Mouse (Mus musculus): Measurements from ENCODE around the gene Plxnd1. TPM values are rescaled to one million over a fixed set of nuclear protein-coding genes. Genes with fewer than 3 reads are reported as not detected.

The Plxnd1 gene
- polyA plus RNA-seq (2012; rRNA removed; ENCODE audit: low replicate concordance) = 14.4 and 22.1 TPM in 2 replicates

DNA sequence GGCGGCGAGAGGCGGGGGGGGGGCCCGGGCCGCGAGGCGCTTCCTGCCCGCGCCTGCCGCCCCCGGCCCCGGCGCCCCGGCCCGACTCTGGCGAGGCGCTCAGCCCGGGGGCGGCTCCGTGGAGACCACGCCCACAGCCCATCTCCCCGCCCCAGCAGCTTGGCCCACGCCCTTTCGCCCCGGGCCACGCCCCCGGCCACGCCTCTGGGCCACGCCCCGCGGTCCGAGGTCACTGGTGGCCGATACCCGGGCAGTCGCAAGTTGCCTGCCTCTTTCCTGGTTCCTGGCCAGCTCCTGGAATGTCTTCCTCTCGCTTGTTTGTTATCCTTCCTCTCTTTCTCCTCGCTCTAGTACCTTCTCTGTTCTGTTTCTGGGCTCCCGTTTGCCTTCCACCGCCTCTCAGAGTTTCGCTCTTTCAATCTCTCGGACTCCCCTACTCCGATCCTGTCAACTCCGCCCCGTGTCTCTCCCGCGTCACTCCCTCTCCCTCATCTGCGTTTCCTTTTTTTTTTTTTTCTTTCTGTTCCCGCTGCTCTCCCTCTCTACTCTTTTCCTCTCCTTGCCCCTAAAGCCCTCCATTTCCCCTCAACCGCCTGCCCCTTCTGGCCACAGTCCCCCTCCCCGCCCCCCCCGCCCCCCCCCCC lies at the start of gene Plxnd1:
Gene Plxnd1 (minus strand): TSS at position 129 of the 644 bp plus-strand sequence.

DNA sequence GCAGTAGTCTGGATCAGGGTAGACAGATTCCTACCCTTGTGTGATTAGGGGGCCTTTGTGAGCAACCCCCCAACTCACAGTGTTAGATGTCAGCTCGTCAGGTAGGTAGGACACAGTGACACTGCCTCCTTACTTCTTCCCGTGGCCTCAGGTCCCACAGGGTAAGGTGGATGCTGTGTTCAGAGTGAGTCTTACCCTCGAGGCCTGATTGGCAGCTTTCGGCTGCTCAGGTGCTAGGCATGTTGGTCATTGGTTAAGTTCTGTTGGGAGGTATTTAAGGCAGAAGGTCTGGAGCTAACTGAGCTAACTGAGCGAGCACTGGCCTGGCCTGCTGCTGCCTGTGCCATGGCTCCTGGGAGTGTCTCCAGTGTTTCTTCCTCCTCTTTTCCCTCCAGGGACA lies 50.2 kb downstream of the Plxnd1 start, which contains the start of gene H1foo:
Gene H1foo (plus strand): TSS at position 301 of the 400 bp plus-strand sequence.

DNA sequence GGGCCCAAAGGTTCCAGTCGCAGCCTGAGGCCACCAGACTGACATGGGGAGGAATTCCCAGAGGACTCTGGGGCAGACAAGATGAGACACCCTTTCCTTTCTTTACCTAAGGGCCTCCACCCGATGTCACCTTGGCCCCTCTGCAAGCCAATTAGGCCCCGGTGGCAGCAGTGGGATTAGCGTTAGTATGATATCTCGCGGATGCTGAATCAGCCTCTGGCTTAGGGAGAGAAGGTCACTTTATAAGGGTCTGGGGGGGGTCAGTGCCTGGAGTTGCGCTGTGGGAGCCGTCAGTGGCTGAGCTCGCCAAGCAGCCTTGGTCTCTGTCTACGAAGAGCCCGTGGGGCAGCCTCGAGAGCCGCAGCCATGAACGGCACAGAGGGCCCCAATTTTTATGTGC lies 63.2 kb downstream of the Plxnd1 start, which contains the start of gene Rho:
Gene Rho (plus strand): TSS at position 110 of the 400 bp plus-strand sequence.

Other genes with a start within 250 kb of the Plxnd1 start
- 0.60 TPM in 1 of 2 replicates, not detected in the other for gene Tmem40, start 232.6 kb downstream of the Plxnd1 start, polyA plus RNA-seq (2012; rRNA removed; ENCODE audit: low replicate concordance)
- gene Cand2, start 220.5 kb downstream of the Plxnd1 start, polyA plus RNA-seq (2012; rRNA removed; ENCODE audit: low replicate concordance) = 1.6 and 3.9 TPM in 2 replicates
- gene Rpl32, start 186.3 kb downstream of the Plxnd1 start, polyA plus RNA-seq (2012; rRNA removed; ENCODE audit: low replicate concordance) = 92.9 and 128 TPM in 2 replicates
- gene Efcab12, start 156.6 kb downstream of the Plxnd1 start, polyA plus RNA-seq (2012; rRNA removed; ENCODE audit: low replicate concordance) = 0.07 TPM in 1 of 2 replicates, not detected in the other
- gene Mbd4, start 141.6 kb downstream of the Plxnd1 start, polyA plus RNA-seq (2012; rRNA removed; ENCODE audit: low replicate concordance) = 0.17 and 0.47 TPM in 2 replicates
- gene Ift122, start 141.5 kb downstream of the Plxnd1 start, polyA plus RNA-seq (2012; rRNA removed; ENCODE audit: low replicate concordance) = 2.6 and 3.4 TPM in 2 replicates
- gene Rho, start 63.3 kb downstream of the Plxnd1 start, polyA plus RNA-seq (2012; rRNA removed; ENCODE audit: low replicate concordance) = 0.34 and 0.47 TPM in 2 replicates
- gene H1foo, start 50.1 kb downstream of the Plxnd1 start, polyA plus RNA-seq (2012; rRNA removed; ENCODE audit: low replicate concordance) = not detected in 2 replicates
- gene Tmcc1, start 198.5 kb upstream of the Plxnd1 start, polyA plus RNA-seq (2012; rRNA removed; ENCODE audit: low replicate concordance) = 5.3 and 9.3 TPM in 2 replicates
- 15.9 and 23.3 TPM in 2 replicates for gene Washc2, start 213.0 kb upstream of the Plxnd1 start, polyA plus RNA-seq (2012; rRNA removed; ENCODE audit: low replicate concordance)

Data from duodenum, adult 2 months (tissue).